Mouse (Mus musculus) C2C12 (cell line): ENCODE measurements around the gene Rnf157. TPM values are rescaled to one million over a fixed set of nuclear protein-coding genes. Genes with fewer than 3 reads are reported as not detected.

ENCODE experiments used
- H3K27me3 ChIP-seq: one replicate; pipeline ENCODE4 v1.6.1; 2011; ENCODE audit not compliant: control insufficient read depth, insufficient read depth, insufficient read length
- H3K36me3 ChIP-seq: one replicate; pipeline ENCODE4 v1.6.1; 2011; ENCODE audit not compliant: control insufficient read depth, insufficient read depth
- H3K4me3 ChIP-seq: one replicate; pipeline ENCODE4 v1.5.1; 2011; ENCODE audit warnings: mild to moderate bottlenecking, control low read depth; ENCODE audit not compliant: poor library complexity, insufficient read depth, severe bottlenecking
- H3K79me2 ChIP-seq: one replicate; pipeline ENCODE4 v1.6.1; 2011; ENCODE audit not compliant: control insufficient read depth, insufficient read depth
- H3K79me3 ChIP-seq: one replicate; pipeline ENCODE4 v1.6.1; 2011; ENCODE audit warnings: low read depth, control low read depth
- H3ac ChIP-seq: one replicate; pipeline ENCODE3; 2011; ENCODE audit warnings: low read depth; ENCODE audit not compliant: control insufficient read depth, insufficient read length
- CEBPB ChIP-seq: IDR thresholded peaks from one replicate; pipeline ENCODE4 v1.6.1; 2011; ENCODE audit warnings: low read depth, mild to moderate bottlenecking, control low read depth, moderate library complexity
- CTCF ChIP-seq: IDR thresholded peaks from one replicate; pipeline ENCODE4 v1.5.1; 2011; ENCODE audit not compliant: control insufficient read depth, insufficient read depth, insufficient read length
- FOSL1 ChIP-seq: IDR thresholded peaks from one replicate; pipeline ENCODE4 v1.8.0; 2011; ENCODE audit warnings: mild to moderate bottlenecking, low read length; ENCODE audit not compliant: poor library complexity, insufficient read depth, severe bottlenecking
- MAX ChIP-seq: IDR thresholded peaks from one replicate; pipeline ENCODE4 v1.6.1; 2011; ENCODE audit warnings: mild to moderate bottlenecking, control low read depth
- MYOD1 ChIP-seq: IDR thresholded peaks from one replicate; pipeline ENCODE4 v1.6.1; 2011; ENCODE audit warnings: low read depth; ENCODE audit not compliant: control insufficient read depth, insufficient read length
- MYOG ChIP-seq: IDR thresholded peaks from one replicate; pipeline ENCODE4 v1.6.1; 2011; ENCODE audit not compliant: control insufficient read depth, insufficient read length; ENCODE audit errors: extremely low read depth
- USF1 ChIP-seq: IDR thresholded peaks from one replicate; pipeline ENCODE4 v1.6.1; 2011; ENCODE audit warnings: low read depth, mild to moderate bottlenecking, control low read depth, moderate library complexity
- polyA plus RNA-seq: library from polyadenylated mRNA; unstranded; fragments of >200 nt; fragmentation: generic; extraction: Trizol; gene quantifications from one replicate; pipeline ENCODE4 v1.2.1, GENCODE M21; 2012; ENCODE audit warnings: missing spikeins

Gene Rnf157
- polyA plus RNA-seq, 1 experiment = 13.2 TPM

GRCm38 (mm10) chr11:116336393-116336792 is 76.4 kb downstream of the Rnf157 start:
- Histone ChIP-seq H3ac (no peak overlapping the region), H3K27me3 (no peaks in the 10 kb centered on the region), H3K79me2 (no peaks in the 10 kb centered on the region), H3K36me3 (no peaks in the 10 kb centered on the region), H3K79me3 (no peaks in the 10 kb centered on the region), H3K4me3 (no peak overlapping the region)
- TF ChIP-seq CTCF (no peak), FOSL1 (no peak), CEBPB (no peak), MAX (no peak), MYOG (no peak), USF1 (no peak), MYOD1 (no peak)

GRCm38 (mm10) chr11:116335244-116336036 is 77.4 kb downstream of the Rnf157 start, which contains the start of gene Foxj1:
Gene Foxj1, minus strand, starts transcription at chr11:116335399.
- H3K4me3 ChIP-seq = peak within 1 kb of the TSS; percentile 41
- H3K27me3 ChIP-seq = no peaks in the 10 kb centered on the region
- no peaks in the 10 kb centered on the region for H3K36me3 ChIP-seq
- peak within 1 kb of the TSS; percentile 55 for H3ac ChIP-seq
- no peaks in the 10 kb centered on the region for H3K79me3 ChIP-seq
- H3K79me2 ChIP-seq = no peaks in the 10 kb centered on the region
- TF ChIP-seq CTCF (peak; percentile 29), MYOD1 (no peak)

- H3K4me3 ChIP-seq = no peak overlapping the region
- no peaks in the 10 kb centered on the region for H3K79me3 ChIP-seq
- H3K79me2 ChIP-seq = no peaks in the 10 kb centered on the region
- H3K27me3 ChIP-seq = no peaks in the 10 kb centered on the region
- no peak for TF ChIP-seq USF1
- no peak overlapping the region for H3ac ChIP-seq
- H3K36me3 ChIP-seq = no peaks in the 10 kb centered on the region
These were observed 78.4 kb downstream of the Rnf157 start for GRCm38 (mm10) chr11:116334417-116334782.

- Histone ChIP-seq H3K4me3 (no peak overlapping the region), H3K36me3 (no peaks in the 10 kb centered on the region), H3ac (no peak overlapping the region), H3K27me3 (no peaks in the 10 kb centered on the region), H3K79me3 (no peaks in the 10 kb centered on the region), H3K79me2 (no peaks in the 10 kb centered on the region)
- no peak for TF ChIP-seq MYOD1
- TF ChIP-seq CTCF = no peak
- TF ChIP-seq FOSL1 = no peak
- TF ChIP-seq MAX = no peak
- TF ChIP-seq MYOG = no peak
These were observed 79.1 kb downstream of the Rnf157 start for GRCm38 (mm10) chr11:116333526-116334416.

GRCm38 (mm10) chr11:116332983-116333270 is 79.9 kb downstream of the Rnf157 start:
- TF ChIP-seq USF1 (no peak), CTCF (no peak), MYOD1 (no peak), MAX (no peak), CEBPB (no peak), FOSL1 (no peak), MYOG (no peak)
- Histone ChIP-seq H3K79me2 (no peaks in the 10 kb centered on the region), H3K4me3 (no peak overlapping the region), H3K27me3 (no peaks in the 10 kb centered on the region), H3ac (no peak overlapping the region), H3K36me3 (no peaks in the 10 kb centered on the region), H3K79me3 (no peaks in the 10 kb centered on the region)

GRCm38 (mm10) chr11:116332232-116332982 is 80.4 kb downstream of the Rnf157 start:
- H3K36me3 ChIP-seq = no peaks in the 10 kb centered on the region
- H3K79me3 ChIP-seq = no peaks in the 10 kb centered on the region
- H3K79me2 ChIP-seq = no peaks in the 10 kb centered on the region
- no peaks in the 10 kb centered on the region for H3K27me3 ChIP-seq
- no peak overlapping the region for H3K4me3 ChIP-seq
- H3ac ChIP-seq = no peak overlapping the region
- TF ChIP-seq MYOG = no peak
- no peak for TF ChIP-seq FOSL1
- TF ChIP-seq CTCF = no peak
- TF ChIP-seq MAX = no peak
- no peak for TF ChIP-seq USF1
- no peak for TF ChIP-seq CEBPB
